Mouse (Mus musculus) hematopoietic stem cell, adult 5-6 weeks (primary cell): ENCODE results near the gene Btbd35f27. TPM values are rescaled to one million over a fixed set of nuclear protein-coding genes. Genes with fewer than 3 reads are reported as not detected.
"Not testable (repeated sequence)": the region's sequence is repeated elsewhere in the genome, so short reads cannot be mapped to it uniquely, and the experiment has no call there.

ENCODE experiments used
- ATAC-seq, 2 experiments: fragments of 125-278 bp in 1 of 2; replicated peaks in 1 of 2; 2 replicates each; pipeline ENCODE4 v1.8.0; 2016 to 2017; ENCODE audit warnings: inconsistent platforms in 2 of 2, mild to moderate bottlenecking in 2 of 2, moderate number of reproducible peaks in 2 of 2, low read depth in 1 of 2, moderate TSS enrichment in 1 of 2; ENCODE audit not compliant: low FRiP score in 2 of 2, poor library complexity in 2 of 2, severe bottlenecking in 2 of 2, insufficient read depth in 1 of 2, low TSS enrichment in 1 of 2
- total RNA-seq: library from RNA; stranded (forward); fragments of 172-1452, 232-1000 nt; gene quantifications from 2 replicates; pipeline ENCODE4 v1.2.3, GENCODE M21; 2017

Btbd35f27 gene
- total RNA-seq = not detected in 2 replicates

GRCm38 (mm10) chrX:4951835-4952234 lies at the start of gene Btbd35f27:
Gene Btbd35f27 (plus strand): TSS chrX:4952135.
- ATAC-seq = not testable (repeated sequence)

Other genes with a start within 250 kb of the Btbd35f27 start
- not detected in 2 replicates for gene Btbd35f4, start 151.6 kb upstream of the Btbd35f27 start, total RNA-seq